Mouse (Mus musculus): ENCODE measurements at regions not wholly inside any gene's neighbourhood (a gene's known extent, or its start where the extent isn't known, plus 50 kb on each side); places are given as distances from the start of the nearest gene placed in this dataset.

DNA sequence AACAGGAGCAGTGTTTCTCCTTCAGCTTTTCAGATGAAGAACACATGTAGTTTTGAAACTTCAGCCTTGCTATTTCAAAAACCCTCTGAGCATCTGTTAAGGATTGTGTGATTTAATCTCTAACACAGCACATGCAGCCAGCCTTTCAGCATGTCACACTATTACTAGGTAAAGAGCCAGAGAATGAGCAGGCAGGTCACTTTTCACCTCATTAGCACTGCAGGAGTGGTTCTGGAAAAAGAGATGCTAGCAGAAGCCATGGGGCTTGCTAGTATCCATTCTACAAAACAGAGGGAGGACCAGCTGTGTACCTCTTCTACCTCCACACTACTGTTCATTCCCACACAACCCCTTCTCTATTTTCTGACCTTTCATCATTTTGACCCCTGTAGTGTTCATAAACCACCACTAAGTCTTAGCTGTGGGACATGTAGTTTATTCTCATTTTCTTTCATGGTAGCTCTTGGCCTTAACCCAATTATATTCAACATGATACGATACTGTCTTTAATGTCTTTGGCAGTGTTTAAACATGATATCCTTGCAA, 535.1 kb upstream of the Alcam start:
- no peak for DNase-seq

DNA sequence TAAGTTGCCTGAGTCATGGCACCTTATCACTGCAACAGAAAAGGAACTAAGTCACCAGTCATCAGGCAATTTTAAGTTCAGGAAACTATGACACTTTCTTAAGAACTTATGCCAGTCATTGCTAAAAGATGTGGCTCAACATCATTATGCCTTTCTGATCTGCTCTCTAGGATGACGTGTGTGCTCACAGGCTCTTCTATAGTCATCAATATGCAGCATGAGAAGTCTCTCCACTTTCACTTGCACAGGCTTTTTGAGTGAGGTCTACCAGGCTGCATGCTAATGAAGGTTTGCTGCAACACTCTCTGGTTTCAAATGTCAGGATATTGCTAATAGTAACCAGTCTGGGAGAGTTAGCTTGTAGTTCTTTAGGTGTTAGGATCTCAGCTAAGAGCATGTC, 530.5 kb upstream of the Alcam start:
- no peak for DNase-seq

- DNase-seq: no peak
These were observed 527.1 kb upstream of the Alcam start for GRCm38 (mm10) chr16:52980995-52981394.

- DNase-seq: no peak
These were observed 518.9 kb upstream of the Alcam start for GRCm38 (mm10) chr16:52972811-52973210.

GRCm38 (mm10) chr16:52947679-52948078, 493.8 kb upstream of the Alcam start:
- no peak for DNase-seq

DNA sequence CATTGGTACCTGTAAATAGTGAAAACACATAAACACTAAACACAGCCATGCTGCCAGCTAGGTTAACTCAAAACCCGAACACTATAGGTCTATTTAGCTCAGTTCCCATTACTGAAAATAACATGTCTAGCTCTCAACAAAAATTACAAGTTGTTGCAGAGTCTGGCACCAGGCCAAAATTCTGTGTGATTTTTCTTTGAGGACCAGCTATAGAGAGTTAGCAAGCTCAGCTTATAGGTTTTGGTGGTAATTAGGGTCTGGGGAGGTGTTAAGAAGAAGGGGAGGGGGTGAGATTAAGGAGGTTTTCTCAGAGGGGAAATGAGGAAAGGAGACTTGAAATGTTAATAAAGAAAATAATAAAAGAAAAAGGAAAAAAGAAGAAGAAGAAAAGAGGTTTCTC, 480.9 kb upstream of the Alcam start:
- no peak for DNase-seq

GRCm38 (mm10) chr16:52931978-52932377, 478.1 kb upstream of the Alcam start:
- DNase-seq: no peak

DNA sequence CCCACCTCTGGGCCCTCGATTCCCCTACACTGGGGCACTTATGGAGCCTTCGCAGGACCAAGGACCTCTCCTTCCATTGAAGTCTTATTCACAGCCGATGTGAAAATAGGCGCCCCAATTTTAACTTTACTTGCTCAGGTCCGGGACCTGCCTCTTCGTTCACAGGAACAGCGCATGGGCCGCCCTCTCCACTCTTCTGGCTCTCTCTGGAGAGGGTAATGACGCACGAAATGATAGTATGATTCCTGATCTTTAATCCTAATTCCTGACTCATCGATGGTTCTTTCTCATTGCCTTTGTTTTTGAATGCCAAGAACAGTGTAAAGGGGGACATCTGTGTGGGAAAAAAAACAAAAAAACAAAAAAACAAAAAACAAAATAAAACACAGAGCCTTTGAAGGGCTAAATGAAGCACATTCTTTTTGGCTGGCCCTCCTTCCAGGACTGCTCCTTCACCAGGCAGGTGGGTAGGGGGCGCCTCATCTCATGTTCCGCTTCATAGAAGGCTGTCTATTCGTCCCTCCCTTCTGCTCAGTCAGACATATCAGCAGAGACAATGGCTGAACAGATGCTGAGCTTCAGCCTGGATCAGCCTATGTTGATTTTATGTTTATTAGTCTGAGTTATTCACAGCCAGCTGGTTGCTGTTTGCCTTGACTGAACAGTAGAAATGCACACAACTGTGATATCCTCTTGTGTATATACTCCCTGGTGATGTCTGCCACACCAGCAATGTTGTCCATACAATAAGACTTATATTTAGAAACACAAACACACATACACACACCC, 438.8 kb upstream of the Alcam start:
- no peak for DNase-seq

GRCm38 (mm10) chr16:52879463-52880114, 425.7 kb upstream of the Alcam start:
- DNase-seq: no peak

DNA sequence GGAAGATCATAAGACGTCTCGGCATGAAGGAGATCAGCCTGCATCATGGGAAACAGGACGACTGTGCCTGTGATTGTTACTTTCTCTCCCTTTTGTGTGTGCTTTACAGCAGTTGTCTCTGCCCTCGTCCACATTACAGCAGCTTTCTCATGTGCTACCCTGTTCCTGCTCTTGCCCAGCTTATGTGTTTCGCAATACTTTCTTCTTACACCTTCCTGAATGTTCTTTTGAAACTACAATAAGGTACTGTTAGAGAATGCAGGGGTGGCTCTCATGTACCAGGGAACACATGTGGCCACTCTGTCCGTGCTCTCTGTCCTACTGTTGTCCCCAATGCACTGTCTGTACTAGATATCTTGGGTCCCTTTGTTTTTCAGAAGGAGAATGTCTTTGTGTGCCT, 414.0 kb upstream of the Alcam start:
- DNase-seq: no peak

- DNase-seq: no peak
These were observed 409.7 kb upstream of the Alcam start for GRCm38 (mm10) chr16:52863554-52863953.

GRCm38 (mm10) chr16:52861263-52861662, 407.4 kb upstream of the Alcam start:
- DNase-seq: no peak

GRCm38 (mm10) chr16:52858441-52859209, 404.8 kb upstream of the Alcam start:
- no peak for DNase-seq

GRCm38 (mm10) chr16:52851129-52851528, 397.3 kb upstream of the Alcam start:
- no peak for DNase-seq

GRCm38 (mm10) chr16:52818976-52819375, 365.1 kb upstream of the Alcam start:
- DNase-seq: no peak

- no peak for DNase-seq
These were observed 357.3 kb upstream of the Alcam start for GRCm38 (mm10) chr16:52811219-52811618.

- no peak for DNase-seq
These were observed 350.5 kb upstream of the Alcam start for GRCm38 (mm10) chr16:52804365-52804764.

DNA sequence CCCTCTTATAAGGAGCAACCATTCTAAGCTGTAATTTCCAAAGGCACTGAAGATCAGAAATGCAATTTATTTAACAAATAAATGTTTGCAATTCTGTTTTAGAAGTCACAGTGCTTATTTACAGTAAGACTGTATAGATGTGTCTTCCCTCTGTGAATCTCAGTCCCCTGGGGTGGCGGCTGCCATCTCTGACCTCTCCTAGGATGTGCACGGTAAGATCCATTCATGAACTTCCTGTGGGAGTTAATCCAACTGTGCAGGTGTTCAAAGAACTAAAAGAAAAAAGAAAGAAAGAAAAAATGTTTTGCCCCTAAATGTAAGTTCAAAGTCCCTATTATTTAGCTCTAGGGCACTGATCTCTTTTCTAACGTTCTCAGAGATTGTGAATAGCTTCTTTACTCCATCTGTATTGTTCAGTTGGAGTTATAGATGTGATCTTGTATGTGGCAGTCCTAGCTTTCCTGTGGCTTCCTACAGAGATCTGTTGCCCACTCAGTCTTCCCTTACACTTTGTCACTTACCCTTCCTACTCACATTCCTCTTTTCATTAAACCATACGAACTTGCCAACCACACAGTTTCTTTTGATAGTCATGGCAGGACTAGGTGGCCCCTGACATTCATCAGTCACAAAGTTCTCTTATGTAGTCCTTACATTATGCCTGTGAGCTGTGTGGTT, 346.0 kb upstream of the Alcam start:
- DNase-seq: no peak

DNA sequence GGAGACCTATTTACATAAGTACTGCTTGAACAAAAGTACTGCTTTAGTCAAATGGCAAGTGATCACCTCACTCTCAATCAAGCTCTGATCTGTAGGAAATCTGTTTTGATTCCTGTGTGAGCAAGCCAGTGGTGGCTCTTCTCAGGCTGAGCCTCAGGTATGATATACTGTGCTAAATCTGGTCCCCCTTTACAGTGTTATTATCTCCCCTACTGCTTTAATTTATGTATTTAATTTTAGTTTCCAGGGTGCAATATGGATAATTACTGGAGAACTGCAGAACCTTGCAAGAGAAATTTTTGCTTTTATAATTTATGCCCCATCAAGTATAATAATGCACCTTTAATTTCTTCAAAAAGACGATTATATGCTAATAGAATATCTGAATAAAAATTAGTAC, 341.3 kb upstream of the Alcam start:
- DNase-seq: no peak

GRCm38 (mm10) chr16:52789946-52790345, 336.1 kb upstream of the Alcam start:
- DNase-seq: no peak

DNA sequence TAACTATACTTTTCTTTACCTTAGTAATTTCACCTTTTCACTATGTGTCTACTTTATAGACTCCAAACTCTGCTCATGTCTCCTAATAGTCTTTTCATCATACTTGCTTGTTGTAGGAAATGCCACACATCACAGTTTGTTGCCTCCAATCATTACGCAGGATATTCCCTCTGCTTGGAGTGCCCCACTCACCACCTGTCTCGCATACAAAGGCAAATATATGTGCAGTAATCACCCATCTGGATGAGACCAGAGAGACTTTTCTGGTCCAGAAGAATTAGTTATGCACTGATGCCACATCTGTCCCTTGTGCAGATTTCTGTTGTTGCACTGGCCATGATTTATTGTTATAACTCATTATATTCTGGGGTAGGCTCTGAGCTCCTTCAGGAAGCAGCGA, 293.9 kb upstream of the Alcam start:
- no peak for DNase-seq

DNA sequence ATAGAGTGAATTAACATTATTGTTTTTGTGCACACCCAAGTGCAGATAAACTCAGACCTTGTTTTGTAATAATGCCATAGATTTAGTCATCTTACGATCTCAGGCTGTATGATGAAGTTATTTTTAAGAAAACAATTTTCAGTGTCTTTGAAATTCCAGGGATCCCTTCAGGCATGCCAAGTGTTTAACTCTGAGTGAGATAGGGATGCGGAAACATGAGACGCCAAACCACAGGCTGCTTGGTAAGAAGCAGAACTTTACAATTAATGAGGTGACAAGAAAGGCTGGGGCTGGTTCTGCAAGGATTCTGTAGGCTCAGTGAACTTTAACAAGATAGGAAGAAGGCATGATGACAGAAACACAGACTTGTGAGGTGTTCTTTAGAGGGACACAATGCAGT, 292.3 kb upstream of the Alcam start:
- DNase-seq: no peak

GRCm38 (mm10) chr16:52744720-52745119, 290.8 kb upstream of the Alcam start:
- DNase-seq: no peak
